Mouse (Mus musculus): ENCODE data around the gene Atad3a.
"Not testable (repeated sequence)": the region's sequence is repeated elsewhere in the genome, so short reads cannot be mapped to it uniquely, and the experiment has no call there.

Atad3a gene

GRCm38 (mm10) chr4:155774971-155775740 is 14.3 kb upstream of the Atad3a start:
- DNase-seq: peak; percentile 33

- peak; percentile 87 for DNase-seq
Measured at GRCm38 (mm10) chr4:155774280-155774754, 13.4 kb upstream of the Atad3a start, which contains the start of gene Vwa1. Vwa1 (minus strand) TSS chr4:155774698.

- DNase-seq: no peak
Measured at GRCm38 (mm10) chr4:155773335-155774078, 12.6 kb upstream of the Atad3a start.

GRCm38 (mm10) chr4:155772786-155773185 is 11.9 kb upstream of the Atad3a start:
- DNase-seq: no peak

- no peak for DNase-seq
Measured at GRCm38 (mm10) chr4:155771706-155772105, 10.8 kb upstream of the Atad3a start.

GRCm38 (mm10) chr4:155770626-155771025 is 9.7 kb upstream of the Atad3a start:
- no peak for DNase-seq

GRCm38 (mm10) chr4:155769880-155770512 is 9.1 kb upstream of the Atad3a start:
- DNase-seq: peak; percentile 89

GRCm38 (mm10) chr4:155769496-155769879 is 8.6 kb upstream of the Atad3a start:
- DNase-seq: no peak

GRCm38 (mm10) chr4:155762357-155762756 is 1.5 kb upstream of the Atad3a start:
- no peak for DNase-seq

GRCm38 (mm10) chr4:155761356-155762099 is 635 bp upstream of the Atad3a start:
- no peak for DNase-seq

- no peak for DNase-seq
Measured at GRCm38 (mm10) chr4:155759862-155760612, 856 bp downstream of the Atad3a start.

- DNase-seq: no peak
Measured at GRCm38 (mm10) chr4:155757011-155757410, 3.9 kb downstream of the Atad3a start.

- no peak for DNase-seq
Measured at GRCm38 (mm10) chr4:155746575-155747490, 14.1 kb downstream of the Atad3a start.

GRCm38 (mm10) chr4:155746036-155746548 is 14.8 kb downstream of the Atad3a start:
- DNase-seq: no peak

GRCm38 (mm10) chr4:155745136-155745535 is 15.8 kb downstream of the Atad3a start:
- no peak for DNase-seq

GRCm38 (mm10) chr4:155744474-155744873 is 16.4 kb downstream of the Atad3a start:
- no peak for DNase-seq

- no peak for DNase-seq
Measured at GRCm38 (mm10) chr4:155742684-155743083, 18.2 kb downstream of the Atad3a start.

GRCm38 (mm10) chr4:155740681-155741080 is 20.2 kb downstream of the Atad3a start:
- DNase-seq: not testable (repeated sequence)

GRCm38 (mm10) chr4:155739741-155740636 is 20.9 kb downstream of the Atad3a start:
- no peak for DNase-seq

All from right cerebral cortex, postnatal 25 days (tissue).